In genomic region chr1:133091483-133091882, GRCm38 (mm10) we compare ENCODE assay signal across 22 mouse cellular contexts. TPM values are rescaled to one million over a fixed set of nuclear protein-coding genes. Genes with fewer than 3 reads are reported as not detected.
DNase-seq lines count a peak whose midpoint lies in the region; ATAC-seq lines count a peak whose summit lies in the region.
"Had no signal": no experiment of that assay in that cellular context is flagged by ENCODE, and none has a peak within 500 bp of the region (broad histone marks: within the 10 kb centered on the region; RNA-seq: fewer than 3 reads in every experiment).

No protein-coding gene starts in this region.

- H3K9ac ChIP-seq in embryonic facial prominence, embryonic 12.5 days = no peak overlapping the region
- H3K9ac ChIP-seq in stomach, embryonic 15.5 days = no peak overlapping the region
- H3K9ac ChIP-seq in forebrain, embryonic 11.5 days (ENCODE audit: low read length) = no peak overlapping the region
- H3K9ac ChIP-seq: heart, embryonic 13.5 days; liver, embryonic 14.5 days; midbrain, embryonic 12.5 days; neural tube, embryonic 15.5 days had no signal

- peak; percentile 47; the same call in 1 of the 2 replicates for ATAC-seq in embryonic facial prominence, embryonic 12.5 days (ENCODE audit: insufficient number of reproducible peaks, insufficient read depth, low FRiP score, low TSS enrichment)
- ATAC-seq in stomach, embryonic 15.5 days (ENCODE audit: insufficient read depth, low FRiP score, low read depth) = no peak
- no peak for ATAC-seq in forebrain, embryonic 11.5 days (replicated peaks; ENCODE audit: low FRiP score)
- ATAC-seq: activated CD4-positive, CD25-positive, alpha-beta regulatory T cell, adult 4 months; forebrain, embryonic 14.5 days; hindbrain, postnatal 0 days had no signal

- no peaks in the 10 kb centered on the region for H3K9me3 ChIP-seq in embryonic facial prominence, embryonic 12.5 days
- no peaks in the 10 kb centered on the region for H3K9me3 ChIP-seq in embryonic facial prominence, embryonic 10.5 days
- H3K9me3 ChIP-seq in stomach, embryonic 15.5 days = no peaks in the 10 kb centered on the region
- H3K9me3 ChIP-seq in midbrain, embryonic 10.5 days (replicated peaks) = no peaks in the 10 kb centered on the region
- H3K9me3 ChIP-seq in forebrain, embryonic 11.5 days (ENCODE audit: control insufficient read depth, low read length) = no peaks in the 10 kb centered on the region
- H3K9me3 ChIP-seq: heart, embryonic 13.5 days; midbrain, embryonic 12.5 days; neural tube, embryonic 15.5 days had no signal

- DNase-seq in embryonic facial prominence, embryonic 10.5 days (ENCODE audit: low spot score) = no peak
- peak; percentile 85 to 92 for DNase-seq in lung, adult 18-20 months
- DNase-seq in lung, postnatal 10 days = peak; percentile 74
- DNase-seq in midbrain, embryonic 10.5 days (ENCODE audit: low spot score) = no peak
- DNase-seq in forebrain, embryonic 11.5 days (ENCODE audit: low spot score) = no peak
- DNase-seq: adrenal gland, adult 8-10 months; cerebellum, adult 18-20 months; cerebellum, postnatal 25 days; gastrocnemius, postnatal 10 days; heart, adult 18-20 months; heart, postnatal 14 days; right cerebral cortex, adult 18-20 months; thymus, postnatal 25 days had no signal

- no peak overlapping the region for H3K4me3 ChIP-seq in embryonic facial prominence, embryonic 12.5 days
- no peak overlapping the region for H3K4me3 ChIP-seq in embryonic facial prominence, embryonic 10.5 days
- no peak overlapping the region for H3K4me3 ChIP-seq in stomach, embryonic 15.5 days (replicated peaks)
- H3K4me3 ChIP-seq in midbrain, embryonic 10.5 days = no peak overlapping the region
- H3K4me3 ChIP-seq in forebrain, embryonic 11.5 days (ENCODE audit: low read depth, low read length) = no peak overlapping the region
- H3K4me3 ChIP-seq: heart, embryonic 13.5 days; midbrain, embryonic 12.5 days; neural tube, embryonic 15.5 days had no signal

- H3K36me3 ChIP-seq in embryonic facial prominence, embryonic 12.5 days = peaks cover 19% of the 10 kb centered on the region
- H3K36me3 ChIP-seq in embryonic facial prominence, embryonic 10.5 days (replicated peaks) = peaks cover 86% of the 10 kb centered on the region
- H3K36me3 ChIP-seq in stomach, embryonic 15.5 days = peaks cover 11% of the 10 kb centered on the region; the same call in 1 of the 2 replicates
- H3K36me3 ChIP-seq in midbrain, embryonic 10.5 days = peaks cover 93% of the 10 kb centered on the region
- peaks cover 10% of the 10 kb centered on the region; the same call in 1 of the 2 replicates for H3K36me3 ChIP-seq in forebrain, embryonic 11.5 days (ENCODE audit: control insufficient read depth, insufficient read depth, low read length)

- 83% methylated on average over 8 of the region's 8 CpGs for WGBS in embryonic facial prominence, embryonic 12.5 days
- 86% methylated on average over 8 of the region's 8 CpGs for WGBS in embryonic facial prominence, embryonic 10.5 days
- WGBS in stomach, embryonic 15.5 days = 69% methylated on average over 8 of the region's 8 CpGs
- 89% methylated on average over 8 of the region's 8 CpGs for WGBS in midbrain, embryonic 10.5 days
- WGBS in forebrain, embryonic 11.5 days = 83% methylated on average over 8 of the region's 8 CpGs

- no peak overlapping the region for H3K4me2 ChIP-seq in embryonic facial prominence, embryonic 12.5 days (replicated peaks)
- no peak overlapping the region for H3K4me2 ChIP-seq in stomach, embryonic 15.5 days
- no peak overlapping the region for H3K4me2 ChIP-seq in forebrain, embryonic 11.5 days (ENCODE audit: low read depth, low read length, severe bottlenecking)
- H3K4me2 ChIP-seq: heart, embryonic 13.5 days; midbrain, embryonic 12.5 days; neural tube, embryonic 15.5 days had no signal

- no peak overlapping the region for H3K27ac ChIP-seq in embryonic facial prominence, embryonic 12.5 days
- H3K27ac ChIP-seq in embryonic facial prominence, embryonic 10.5 days (replicated peaks) = no peak overlapping the region; the same call in 1 of the 2 replicates
- peak overlapping the region; percentile 37 for H3K27ac ChIP-seq in stomach, embryonic 15.5 days
- H3K27ac ChIP-seq in midbrain, embryonic 10.5 days (replicated peaks) = no peak overlapping the region
- H3K27ac ChIP-seq in forebrain, embryonic 11.5 days (ENCODE audit: low read depth, low read length) = no peak overlapping the region
- H3K27ac ChIP-seq: heart, embryonic 13.5 days; hindbrain, postnatal 0 days; liver, embryonic 14.5 days; midbrain, embryonic 12.5 days; neural tube, embryonic 15.5 days had no signal

- H3K27me3 ChIP-seq in embryonic facial prominence, embryonic 12.5 days = no peaks in the 10 kb centered on the region
- no peaks in the 10 kb centered on the region for H3K27me3 ChIP-seq in embryonic facial prominence, embryonic 10.5 days (replicated peaks; ENCODE audit: low read depth, poor library complexity, severe bottlenecking)
- H3K27me3 ChIP-seq in stomach, embryonic 15.5 days (replicated peaks) = no peaks in the 10 kb centered on the region
- H3K27me3 ChIP-seq in midbrain, embryonic 10.5 days (ENCODE audit: low read depth, poor library complexity, severe bottlenecking) = no peaks in the 10 kb centered on the region
- H3K27me3 ChIP-seq in forebrain, embryonic 11.5 days (ENCODE audit: control insufficient read depth, insufficient read depth, low read length) = no peaks in the 10 kb centered on the region
- H3K27me3 ChIP-seq: heart, embryonic 13.5 days; midbrain, embryonic 12.5 days; neural tube, embryonic 15.5 days had no signal

- peaks cover 6% of the 10 kb centered on the region for H3K4me1 ChIP-seq in embryonic facial prominence, embryonic 12.5 days
- H3K4me1 ChIP-seq in embryonic facial prominence, embryonic 10.5 days = peaks cover 21% of the 10 kb centered on the region
- H3K4me1 ChIP-seq in stomach, embryonic 15.5 days = peaks cover 9% of the 10 kb centered on the region
- peaks cover 12% of the 10 kb centered on the region for H3K4me1 ChIP-seq in midbrain, embryonic 10.5 days
- peaks cover 5% of the 10 kb centered on the region for H3K4me1 ChIP-seq in forebrain, embryonic 11.5 days (replicated peaks; ENCODE audit: control insufficient read depth, insufficient read depth, low read length)

RNA-seq across cellular contexts. Expression of gene Ppp1r15b, which starts 39.5 kb away (rescaled TPM):
- polyA plus RNA-seq in embryonic facial prominence, embryonic 12.5 days (2016; fragmentation: Nextera tagmentation; extraction: Ambion mirVana) = 40.4 and 45.0 TPM in 2 replicates
- 49.4 and 57.3 TPM in 2 replicates for polyA plus RNA-seq in embryonic facial prominence, embryonic 10.5 days (2016; fragmentation: Nextera tagmentation; extraction: Ambion mirVana)
- 39.3 and 47.8 TPM in 2 replicates for polyA plus RNA-seq in stomach, embryonic 15.5 days (2015; fragmentation: Nextera tagmentation; extraction: Ambion mirVana)
- polyA plus RNA-seq in midbrain, embryonic 10.5 days (2016; fragmentation: Nextera tagmentation; extraction: Ambion mirVana) = 48.9 and 56.8 TPM in 2 replicates
- polyA plus RNA-seq in forebrain, embryonic 11.5 days (2014; fragmentation: Nextera tagmentation; extraction: Ambion mirVana) = 62.8 and 69.7 TPM in 2 replicates

RNA-seq across cellular contexts. Expression of gene Pik3c2b, which starts 46.0 kb away (rescaled TPM):
- polyA plus RNA-seq in embryonic facial prominence, embryonic 12.5 days (2016; fragmentation: Nextera tagmentation; extraction: Ambion mirVana) = 9.8 and 10.8 TPM in 2 replicates
- polyA plus RNA-seq in embryonic facial prominence, embryonic 10.5 days (2016; fragmentation: Nextera tagmentation; extraction: Ambion mirVana) = 8.6 and 10.5 TPM in 2 replicates
- 8.3 and 10.7 TPM in 2 replicates for polyA plus RNA-seq in stomach, embryonic 15.5 days (2015; fragmentation: Nextera tagmentation; extraction: Ambion mirVana)
- 14.1 and 18.2 TPM in 2 replicates for polyA plus RNA-seq in midbrain, embryonic 10.5 days (2016; fragmentation: Nextera tagmentation; extraction: Ambion mirVana)
- polyA plus RNA-seq in forebrain, embryonic 11.5 days (2014; fragmentation: Nextera tagmentation; extraction: Ambion mirVana) = 25.3 and 25.7 TPM in 2 replicates

Comparison
In these comparisons a context has a peak if more than half of its experiments do, and no peak if none do; other contexts are left out.
1. DNase-seq: peak in lung, adult 18-20 months (2 of 2) and lung, postnatal 10 days (single experiment); none in embryonic facial prominence, embryonic 10.5 days (single experiment), midbrain, embryonic 10.5 days (single experiment) and forebrain, embryonic 11.5 days (single experiment).